Mouse (Mus musculus) ovary, adult 18-20 months (tissue): ENCODE measurements at regions not wholly inside any gene's neighbourhood (a gene's known extent, or its start where the extent isn't known, plus 50 kb on each side); places are given as distances from the start of the nearest gene placed in this dataset.
A peak's percentile ranks its signal among the peaks of the same experiment; 100 is the strongest.
"Not testable (repeated sequence)": the region's sequence is repeated elsewhere in the genome, so short reads cannot be mapped to it uniquely, and the experiment has no call there.

ENCODE experiments used
- DNase-seq: peaks from one replicate; pipeline ENCODE4 v3.0.0; 2022; ENCODE audit warnings: low spot score, mixed read lengths

DNA sequence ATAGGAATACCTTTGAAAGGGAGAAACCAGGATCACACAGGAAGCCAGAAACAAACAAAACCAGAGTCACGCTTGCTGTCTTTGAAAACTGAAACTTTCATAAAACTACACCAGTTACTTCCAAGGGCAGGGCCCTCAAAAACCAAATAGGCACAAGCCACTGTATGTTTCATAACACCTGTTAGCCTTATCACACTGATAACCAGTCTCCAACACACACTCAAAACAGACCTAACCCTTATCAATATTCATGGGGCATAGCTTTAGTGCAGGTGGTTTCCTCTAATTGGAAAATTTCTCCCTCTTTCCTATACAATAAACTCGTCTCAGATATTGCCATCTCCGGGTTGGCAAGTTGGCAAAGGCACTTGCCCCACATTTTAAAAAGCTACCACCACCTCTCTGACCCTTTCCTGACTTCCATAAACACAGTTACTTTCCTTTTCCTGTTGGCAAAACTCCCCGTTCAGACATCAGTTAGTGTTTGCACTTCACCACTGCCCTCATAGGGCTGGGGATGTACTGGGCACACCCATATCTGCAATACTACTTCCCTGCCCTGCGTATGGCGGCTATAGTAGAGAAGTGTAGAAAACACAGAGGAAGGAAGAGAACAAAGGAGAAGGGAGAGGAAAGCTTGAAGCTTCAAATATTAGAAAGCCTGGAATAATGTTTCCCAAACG lies 169.1 kb upstream of the Col8a1 start:
- DNase-seq: no peak

DNA sequence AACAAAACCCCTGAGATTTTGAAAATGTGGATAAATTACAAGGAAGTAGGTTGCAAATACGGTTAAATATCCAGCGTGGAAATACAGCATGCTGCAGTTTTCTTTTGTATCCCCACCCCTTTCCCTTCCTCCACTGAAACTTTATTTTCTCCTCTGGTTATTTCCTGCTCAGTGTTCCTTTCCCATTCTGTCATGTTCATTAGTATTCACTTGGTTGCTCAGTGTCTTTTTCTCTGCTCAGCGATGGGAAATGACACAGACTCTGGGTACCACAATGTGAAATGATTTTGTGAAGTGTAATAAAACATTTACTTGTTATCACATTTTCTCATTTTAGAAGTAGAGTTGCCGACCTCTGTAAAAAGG lies 169.6 kb upstream of the Col8a1 start:
- no peak for DNase-seq

DNA sequence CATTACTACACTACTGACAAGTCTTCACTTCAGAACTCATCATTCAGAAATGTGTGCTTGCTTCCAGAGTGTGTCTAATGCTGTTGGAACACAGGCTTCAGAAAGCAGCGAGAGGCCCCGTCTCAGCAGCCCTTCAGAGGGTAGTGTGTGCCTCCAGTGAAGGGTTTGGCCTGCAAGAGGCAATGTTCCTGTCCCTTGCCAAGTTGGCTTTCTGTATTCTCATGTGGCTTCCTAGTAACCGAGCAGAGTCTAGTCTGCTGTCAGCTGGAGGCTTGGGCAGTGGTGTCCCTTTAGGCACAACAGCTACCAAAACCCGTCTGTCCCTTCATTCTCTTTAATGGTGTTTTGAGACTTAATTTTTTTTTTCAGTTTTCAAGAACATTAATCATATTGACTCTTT lies 173.3 kb upstream of the Col8a1 start:
- no peak for DNase-seq

DNA sequence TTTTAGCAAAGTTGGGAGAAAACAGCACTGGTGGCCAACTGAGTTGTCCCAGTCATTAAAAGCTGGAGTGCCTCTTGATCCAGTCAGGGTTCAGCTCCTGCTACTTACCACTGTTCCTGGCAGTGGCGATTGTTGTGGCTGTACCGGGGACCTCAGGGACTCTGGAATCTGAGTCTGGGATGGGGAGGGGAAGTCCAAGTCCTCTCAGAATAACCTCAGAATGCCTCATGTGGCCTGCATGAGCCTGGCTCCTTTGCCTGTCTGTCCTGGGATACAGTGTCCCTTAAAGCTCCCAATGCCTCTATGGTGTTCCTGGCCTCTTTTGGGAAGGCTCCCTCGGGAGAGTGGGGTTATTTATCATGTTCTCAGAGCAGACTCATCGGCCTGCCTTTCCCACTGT lies 173.8 kb upstream of the Col8a1 start:
- peak; percentile 33 for DNase-seq

DNA sequence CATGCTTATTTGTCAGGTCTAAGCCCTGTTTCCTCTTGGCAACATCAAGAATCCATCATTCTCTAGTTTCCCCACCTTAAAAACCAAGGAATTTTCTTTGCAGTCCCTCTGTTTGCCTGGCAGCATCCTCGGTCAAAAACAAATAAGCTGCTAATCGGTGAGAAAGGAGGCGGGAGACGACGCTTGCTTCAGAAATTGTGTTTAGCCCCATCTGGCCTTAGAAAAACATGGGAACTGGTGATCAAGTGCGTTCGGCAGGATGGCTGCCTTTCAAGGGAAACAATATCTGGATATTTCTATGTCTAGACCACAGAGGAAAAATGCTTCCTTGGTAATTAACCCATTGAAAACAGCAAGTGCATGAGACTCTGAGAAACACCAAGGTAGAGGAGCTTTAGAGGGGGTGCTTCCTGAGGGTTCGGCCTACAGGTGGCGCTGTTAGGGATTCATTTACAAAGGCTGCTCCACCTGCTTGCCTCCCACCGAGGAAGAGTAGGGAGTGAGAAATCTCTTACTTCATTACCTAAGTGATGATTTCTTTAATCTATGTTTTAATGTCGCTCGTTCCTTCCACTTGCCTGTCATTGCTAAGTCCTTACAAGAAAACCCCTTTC lies 174.7 kb upstream of the Col8a1 start:
- no peak for DNase-seq

DNA sequence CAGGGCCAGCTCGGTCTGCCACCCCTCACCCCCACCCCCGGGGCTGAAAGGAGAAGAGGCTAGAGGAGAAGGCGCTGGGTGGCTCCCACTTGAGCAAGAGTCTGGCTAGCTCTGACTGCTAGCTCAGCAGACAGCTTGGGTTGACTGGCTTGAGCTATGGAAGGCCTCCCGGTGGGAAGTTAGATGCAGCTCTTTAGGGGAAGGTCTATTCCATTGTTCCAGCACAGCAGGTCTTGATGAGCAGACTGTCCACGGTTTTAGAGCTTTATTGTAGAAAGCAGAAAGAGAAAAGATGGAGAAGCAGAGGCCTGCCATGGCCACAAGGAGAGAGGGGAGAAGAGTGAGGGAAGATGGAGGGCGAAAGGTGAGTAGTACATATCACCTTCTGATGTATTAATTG lies 190.9 kb upstream of the Col8a1 start:
- no peak for DNase-seq

DNA sequence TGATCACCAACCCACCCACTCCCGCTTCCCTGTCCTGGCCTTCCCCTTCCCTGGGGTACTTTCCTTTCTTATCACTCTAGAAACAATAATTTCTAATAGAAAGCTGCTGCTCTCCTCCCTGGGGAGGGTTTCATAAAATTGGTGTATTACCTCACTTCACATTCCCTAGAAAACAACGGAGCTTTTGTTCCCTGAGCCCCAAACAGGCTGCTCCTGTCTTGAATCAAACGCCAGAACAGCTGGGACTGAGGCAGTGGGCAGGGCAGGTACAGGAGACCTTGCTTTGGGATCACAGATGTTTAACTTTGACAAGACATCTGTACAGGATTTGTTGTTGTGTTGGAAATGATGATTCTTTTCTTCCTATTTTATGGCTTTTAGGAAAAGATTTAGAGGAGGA lies 192.8 kb upstream of the Col8a1 start:
- DNase-seq: no peak

DNA sequence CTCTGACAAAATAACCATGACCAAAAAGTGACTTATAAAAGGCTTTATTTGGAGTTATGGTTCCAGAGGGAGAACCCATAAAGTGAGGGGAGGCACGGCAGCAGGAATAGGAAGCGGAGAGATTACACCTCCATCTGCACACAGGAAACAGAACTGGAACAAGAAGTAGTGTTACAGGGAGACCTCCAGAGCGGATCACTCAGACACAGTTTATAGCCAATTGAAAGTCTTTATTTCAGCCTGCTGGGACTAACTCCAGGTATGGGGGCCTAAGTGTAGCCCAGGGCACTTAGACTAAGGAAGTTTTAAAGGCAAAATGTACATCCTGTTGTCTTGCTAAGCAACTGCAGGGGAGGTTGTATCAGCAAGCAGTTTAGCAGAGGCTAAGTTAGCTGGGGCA lies 195.1 kb upstream of the Col8a1 start:
- DNase-seq: no peak

DNA sequence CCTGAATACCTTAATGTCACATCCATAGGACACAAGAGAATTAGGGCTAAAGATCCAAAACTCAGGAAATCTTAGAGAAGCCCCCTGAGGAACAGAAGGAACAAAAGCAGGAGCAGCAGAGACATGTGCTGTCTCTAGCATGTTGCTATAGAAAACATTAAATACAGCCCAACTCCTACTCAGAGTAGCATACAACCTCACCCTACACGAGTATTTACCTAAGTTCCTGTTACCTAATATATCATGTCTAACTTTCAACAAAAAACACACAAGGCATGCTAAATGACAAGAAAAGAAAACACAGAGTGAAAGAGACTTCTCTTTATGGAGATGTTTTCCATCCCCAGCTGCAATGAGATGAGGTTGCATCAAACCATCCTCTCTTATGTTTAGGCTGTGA lies 216.4 kb upstream of the Col8a1 start:
- DNase-seq: no peak

DNA sequence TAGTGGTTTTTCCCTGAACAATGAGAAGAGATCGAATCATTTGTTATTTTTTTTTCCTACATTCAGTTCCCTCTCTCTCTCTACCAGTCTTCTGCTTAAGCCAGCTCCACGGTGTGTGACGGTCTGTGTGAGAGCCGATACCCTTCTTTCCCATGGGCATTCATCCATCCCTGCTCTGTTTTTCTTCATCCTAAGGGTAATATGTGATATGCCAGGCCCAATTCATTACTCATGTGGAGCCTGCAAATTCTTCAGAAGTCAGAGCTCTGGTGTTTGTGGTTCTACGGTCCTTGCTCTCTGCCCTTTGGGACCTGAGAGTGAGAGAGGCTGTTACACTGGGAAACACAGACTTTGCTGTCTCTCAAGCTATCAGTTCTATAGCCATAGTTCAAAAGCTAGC lies 229.6 kb upstream of the Col8a1 start:
- no peak for DNase-seq

DNA sequence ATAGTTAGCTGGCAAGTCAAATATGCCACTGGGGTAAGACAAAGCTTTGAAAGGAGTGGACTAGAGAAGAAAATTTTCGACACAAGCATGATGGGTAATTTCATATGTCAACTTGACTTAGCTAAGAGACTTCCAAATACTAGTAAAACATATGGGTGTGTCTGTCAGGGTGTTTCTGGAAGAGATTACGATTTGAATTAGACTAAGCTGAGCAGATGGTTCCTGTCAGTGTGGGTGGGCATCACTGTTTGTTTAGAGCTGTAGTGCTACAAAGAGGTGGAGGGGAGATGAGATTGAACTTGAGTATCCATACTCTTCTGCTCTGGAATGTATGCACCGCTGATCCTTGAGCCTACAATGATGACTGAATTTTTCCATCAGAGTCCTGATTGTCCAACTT lies 251.2 kb upstream of the Col8a1 start:
- no peak for DNase-seq

DNA sequence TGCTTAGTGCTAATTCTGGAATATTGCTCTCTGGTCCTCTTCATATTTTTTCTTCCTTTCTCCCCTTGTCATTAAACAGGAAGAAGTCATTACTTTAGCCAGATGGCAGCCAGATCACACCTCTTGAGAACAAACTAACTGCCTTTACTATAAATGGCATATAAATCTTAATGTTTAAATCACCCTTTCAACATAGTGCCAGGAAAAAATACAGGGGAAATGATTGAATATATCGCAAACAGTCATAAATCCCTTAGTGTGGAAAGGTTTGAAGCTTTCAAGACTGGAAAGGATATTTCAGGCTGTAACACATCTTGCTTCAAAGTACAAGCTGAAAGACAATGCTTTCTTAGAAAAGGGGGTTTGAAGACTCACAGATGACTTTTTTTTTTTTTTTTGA lies 259.0 kb upstream of the Col8a1 start:
- no peak for DNase-seq

DNA sequence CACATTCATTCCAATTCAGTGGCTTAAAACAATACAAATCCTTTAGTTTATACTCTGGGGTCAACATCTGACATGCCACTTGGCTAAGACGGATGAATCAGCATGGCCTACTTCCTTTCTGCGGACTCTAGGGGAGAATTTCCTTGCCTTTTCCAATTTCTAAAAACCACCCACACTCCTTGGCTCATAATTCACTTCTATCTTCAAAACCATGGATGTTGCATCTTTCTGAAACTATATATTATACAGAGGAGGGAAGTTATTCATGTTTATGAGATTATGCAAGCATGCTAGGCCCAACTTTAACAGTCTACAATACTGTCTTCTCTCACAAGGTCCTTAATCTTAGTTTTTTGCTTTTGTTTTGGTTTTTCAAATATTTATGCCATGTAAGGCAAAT lies 273.0 kb upstream of the Col8a1 start:
- no peak for DNase-seq

DNA sequence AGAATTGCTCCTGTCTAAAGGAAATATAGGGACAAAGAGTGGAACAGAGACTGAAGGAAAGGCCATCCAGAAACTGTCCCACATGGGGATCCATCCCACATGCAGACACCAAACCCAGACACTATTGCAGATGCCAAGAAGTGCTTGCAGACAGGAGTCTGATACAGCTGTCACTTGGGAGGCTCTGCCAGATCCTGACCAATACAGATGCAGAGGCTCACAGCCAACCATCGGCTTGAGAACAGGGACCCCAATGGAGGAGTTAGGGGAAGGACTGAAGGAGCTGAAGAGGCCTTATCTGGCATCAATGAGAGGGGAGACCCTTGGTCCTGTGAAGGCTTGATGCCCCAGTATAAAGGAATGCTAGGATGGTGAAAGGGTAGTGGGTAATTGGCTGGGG lies 274.0 kb upstream of the Col8a1 start:
- DNase-seq: not testable (repeated sequence)

DNA sequence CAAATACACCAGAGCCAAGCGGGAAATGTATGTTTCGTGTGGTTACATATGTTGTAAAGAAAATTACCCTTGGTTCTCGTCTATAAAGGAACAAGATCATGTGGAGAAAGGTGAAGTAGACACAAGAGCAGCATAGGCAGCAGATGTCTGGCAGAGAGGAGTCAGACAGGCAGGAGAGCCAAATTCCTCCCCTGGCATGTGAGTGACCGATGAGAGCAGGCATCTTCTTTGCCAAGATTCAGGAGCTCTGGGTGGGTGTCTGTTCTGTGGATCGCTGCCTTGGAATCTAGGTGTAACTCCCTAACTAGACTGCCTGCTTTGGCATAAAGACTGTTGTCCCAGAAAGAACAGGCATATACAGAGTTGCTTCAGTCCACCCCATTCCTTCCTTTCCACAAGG lies 275.1 kb upstream of the Col8a1 start:
- no peak for DNase-seq

DNA sequence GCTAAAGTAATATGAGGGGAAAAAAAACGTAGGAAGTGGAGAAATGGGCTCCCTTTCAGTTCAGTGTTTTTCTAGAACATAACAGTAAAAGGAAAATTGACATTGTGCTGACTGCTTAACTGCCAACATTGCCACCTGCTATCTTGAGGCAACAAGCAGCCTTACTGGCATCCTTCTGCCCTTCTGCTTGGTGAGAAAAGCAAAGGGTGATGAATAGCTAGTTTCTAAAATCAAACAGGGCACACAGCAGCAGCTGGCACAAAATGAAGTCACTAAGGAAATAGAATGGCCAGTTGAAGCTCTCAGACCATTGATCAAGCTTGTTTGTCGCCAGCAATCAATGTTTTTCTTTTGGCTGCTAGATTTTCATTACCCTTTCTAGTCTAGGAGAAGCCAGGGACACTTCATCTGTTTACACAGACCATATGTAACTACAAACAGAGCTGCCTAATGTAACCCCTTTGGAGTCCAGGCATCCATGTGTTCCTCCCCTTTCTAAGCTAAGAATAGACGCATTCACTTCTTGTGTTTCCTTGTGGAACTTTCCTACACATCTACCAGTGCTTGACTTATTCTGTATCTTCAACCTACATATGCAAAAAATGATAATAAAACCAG lies 314.2 kb upstream of the Col8a1 start:
- DNase-seq: no peak

DNA sequence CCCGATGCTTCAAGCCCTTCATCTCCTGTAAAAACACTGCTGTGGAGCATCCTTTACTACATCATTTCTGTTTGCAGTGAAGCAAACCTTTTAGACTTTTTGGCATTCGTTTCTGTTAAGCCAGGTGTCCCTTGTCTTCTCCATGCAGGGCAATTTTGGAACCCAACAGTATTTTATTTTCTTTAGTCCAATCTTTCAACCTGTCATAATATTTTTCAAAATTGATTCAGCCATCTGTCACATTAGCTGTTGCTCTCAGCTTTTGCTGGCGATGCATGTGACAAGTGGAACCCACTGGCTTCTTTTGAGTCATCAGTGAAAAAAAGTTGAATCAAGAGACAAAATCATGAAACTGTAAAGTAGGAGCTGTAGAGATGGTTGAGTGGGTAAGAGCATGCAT lies 317.9 kb upstream of the Col8a1 start:
- DNase-seq: no peak

DNA sequence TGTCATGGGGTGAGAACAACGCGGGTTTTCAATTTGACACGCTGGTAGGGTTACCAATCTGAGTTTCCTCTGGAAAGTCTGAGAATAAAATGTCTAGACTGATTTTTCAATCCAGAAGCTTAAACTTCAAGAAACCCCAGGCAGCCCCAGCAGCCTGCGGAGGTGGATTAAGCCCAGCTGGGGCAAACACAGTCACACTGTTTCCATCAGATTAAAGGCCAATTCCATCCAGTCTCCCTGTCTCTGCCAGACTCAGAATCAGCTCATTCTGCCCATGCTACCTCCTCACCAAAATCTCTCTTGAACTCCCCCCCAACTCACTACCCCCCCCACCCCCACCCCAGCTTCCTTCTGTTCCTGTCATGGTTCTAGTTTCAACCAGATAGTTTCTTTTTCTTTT lies 307.9 kb upstream of the Dcbld2 start:
- no peak for DNase-seq

DNA sequence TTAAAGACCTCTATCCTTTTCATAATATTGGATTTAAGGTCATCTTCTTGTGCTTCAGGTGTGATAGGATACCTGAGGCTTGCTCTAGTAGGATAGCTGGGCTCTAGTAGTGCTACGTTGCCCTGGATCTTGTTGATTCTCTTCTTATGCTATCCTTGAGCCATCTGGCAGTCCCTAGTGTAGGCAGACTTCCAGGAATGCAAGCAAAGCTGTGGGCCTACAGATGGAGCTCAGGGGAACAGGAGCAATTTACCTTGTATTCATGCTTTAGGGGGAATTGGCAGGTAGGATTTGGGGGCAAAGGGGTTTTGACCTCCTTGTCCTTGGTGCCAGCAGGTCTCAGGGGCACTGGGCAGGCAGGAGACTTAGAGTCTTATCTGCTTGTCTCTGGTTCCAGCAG lies 297.8 kb upstream of the Dcbld2 start:
- DNase-seq: no peak

DNA sequence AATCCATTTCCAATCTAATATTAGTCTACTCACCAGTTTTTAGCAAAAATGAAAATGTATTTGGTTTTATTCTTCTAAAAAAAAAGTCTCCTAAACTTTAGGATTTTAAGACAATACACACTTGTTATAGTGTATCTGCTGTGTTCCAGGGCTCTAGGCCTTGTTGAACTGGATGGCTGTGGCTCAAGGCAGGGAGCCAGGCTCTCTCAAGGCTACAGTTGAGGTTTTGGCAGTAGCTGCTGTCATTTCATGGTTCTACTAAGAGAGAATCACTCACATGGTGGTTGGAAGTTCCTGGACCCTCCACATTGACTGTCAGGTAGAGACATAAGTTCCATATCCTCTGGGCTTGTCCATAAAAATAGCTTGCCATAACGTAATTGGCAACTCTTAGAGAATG lies 282.2 kb upstream of the Dcbld2 start:
- DNase-seq: no peak

DNA sequence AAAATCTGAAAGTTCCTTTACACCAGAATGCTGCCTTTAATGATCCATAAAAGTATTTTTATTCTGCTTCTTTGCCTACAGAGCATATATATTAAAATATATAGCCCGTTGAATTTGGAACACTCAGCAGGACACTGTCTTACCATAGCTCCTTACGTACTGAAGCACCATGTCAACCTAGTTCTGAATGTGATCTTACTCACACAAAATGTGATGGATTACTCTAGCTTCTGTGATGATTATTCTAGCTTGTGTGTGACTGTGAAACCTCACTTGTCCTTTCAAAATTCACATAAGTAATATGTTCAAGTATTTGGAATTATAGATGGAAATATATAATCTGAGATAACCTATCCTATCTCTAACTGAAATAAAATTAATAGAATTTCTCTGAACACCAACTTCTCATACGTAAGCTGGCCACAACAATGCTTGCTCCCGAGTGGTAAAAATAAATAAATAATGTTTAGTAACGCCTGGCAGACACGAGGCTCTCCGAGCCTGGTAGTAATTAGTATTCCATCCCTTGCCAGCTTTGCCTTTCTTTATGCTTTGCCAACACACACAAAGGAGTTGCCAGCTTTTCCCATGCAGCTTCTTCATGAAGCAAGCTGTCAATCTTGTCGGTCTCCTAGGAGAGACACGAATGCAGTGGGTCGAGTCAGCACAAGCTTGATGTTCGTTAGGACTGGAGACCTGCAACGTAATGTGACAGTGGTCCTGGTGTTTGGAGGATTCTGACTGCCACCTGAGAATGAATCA lies 271.9 kb upstream of the Dcbld2 start:
- DNase-seq: no peak

DNA sequence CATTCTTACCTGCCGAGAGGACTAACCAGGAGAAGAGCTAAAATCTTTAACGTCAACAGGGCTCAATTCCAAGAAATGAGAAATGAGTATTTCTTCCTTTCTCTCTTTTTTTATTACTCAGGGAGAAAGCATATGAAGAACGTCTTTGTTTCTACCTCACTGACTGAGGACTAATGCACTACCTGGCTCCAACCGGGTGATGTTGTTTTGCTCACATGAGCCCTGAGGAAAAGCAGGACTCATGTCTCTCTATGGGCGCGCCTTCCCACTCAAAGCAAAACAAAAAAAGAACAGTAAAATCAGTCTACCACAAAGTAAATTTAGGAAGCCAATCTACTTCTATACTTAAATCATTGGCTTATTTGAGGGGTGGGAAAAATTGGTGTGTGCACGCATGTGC lies 271.3 kb upstream of the Dcbld2 start:
- DNase-seq: no peak

DNA sequence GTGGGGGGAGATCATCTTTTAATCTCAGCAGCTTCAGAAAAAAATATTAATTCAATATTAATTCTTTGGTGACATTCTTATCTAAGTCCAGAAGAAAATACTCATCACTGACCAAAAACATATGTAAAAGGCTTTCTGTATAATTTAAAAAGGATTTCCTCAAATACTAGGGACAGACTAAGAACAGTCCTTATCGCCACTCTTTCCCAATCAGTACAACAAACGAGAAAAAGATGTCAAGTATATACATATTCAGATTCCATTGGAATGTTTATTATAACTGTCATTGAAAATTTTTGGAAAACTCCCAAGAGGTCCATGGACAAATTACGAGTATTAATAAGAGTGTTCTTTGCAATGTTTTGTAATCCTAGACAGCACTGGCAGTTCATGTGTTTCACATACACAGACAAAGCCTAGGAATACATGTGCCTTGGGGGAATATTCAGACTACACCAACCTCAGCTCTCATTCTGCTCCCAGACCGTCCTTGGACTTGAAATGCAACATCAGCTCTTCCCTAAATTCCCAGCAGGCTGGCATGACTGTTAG lies 270.4 kb upstream of the Dcbld2 start:
- no peak for DNase-seq
